Mouse (Mus musculus): ENCODE measurements around the gene Grasp.

The Grasp gene

GRCm38 (mm10) chr15:101194951-101195823, 28.8 kb upstream of the Grasp start:
- no peak for DNase-seq

DNA sequence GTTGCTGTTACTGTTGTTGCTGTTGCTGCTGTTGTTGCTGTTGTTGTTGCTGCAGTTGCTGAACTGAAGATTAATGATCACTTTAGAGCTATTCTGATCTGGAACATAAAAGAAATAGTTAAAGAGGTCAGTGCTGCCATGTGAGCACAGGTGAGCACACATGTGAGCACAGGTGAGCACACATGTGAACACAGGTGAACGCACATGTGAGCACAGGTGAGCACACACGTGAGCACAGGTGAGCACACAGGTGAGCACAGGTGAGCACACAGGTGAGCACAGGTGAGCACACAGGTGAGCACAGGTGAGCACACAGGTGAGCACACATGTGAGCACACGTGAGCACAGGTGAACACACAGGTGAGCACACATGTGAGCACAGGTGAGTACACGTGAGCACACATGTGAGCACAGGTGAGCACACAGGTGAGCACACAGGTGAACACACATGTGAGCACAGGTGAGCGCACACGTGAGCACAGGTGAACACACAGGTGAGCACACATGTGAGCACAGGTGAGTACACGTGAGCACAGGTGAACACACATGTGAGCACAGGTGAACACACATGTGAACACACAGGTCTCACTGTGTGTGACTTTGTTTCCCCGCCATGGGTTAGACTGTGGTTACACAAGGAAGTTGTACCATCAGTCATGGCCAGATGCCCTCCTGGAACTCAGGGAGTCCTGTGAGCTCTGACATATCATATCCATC, 27.8 kb upstream of the Grasp start:
- no peak for DNase-seq

- DNase-seq: no peak
Observed at GRCm38 (mm10) chr15:101196961-101197360, 27.0 kb upstream of the Grasp start.

- no peak for DNase-seq
Observed at GRCm38 (mm10) chr15:101197497-101198179, 26.4 kb upstream of the Grasp start.

DNA sequence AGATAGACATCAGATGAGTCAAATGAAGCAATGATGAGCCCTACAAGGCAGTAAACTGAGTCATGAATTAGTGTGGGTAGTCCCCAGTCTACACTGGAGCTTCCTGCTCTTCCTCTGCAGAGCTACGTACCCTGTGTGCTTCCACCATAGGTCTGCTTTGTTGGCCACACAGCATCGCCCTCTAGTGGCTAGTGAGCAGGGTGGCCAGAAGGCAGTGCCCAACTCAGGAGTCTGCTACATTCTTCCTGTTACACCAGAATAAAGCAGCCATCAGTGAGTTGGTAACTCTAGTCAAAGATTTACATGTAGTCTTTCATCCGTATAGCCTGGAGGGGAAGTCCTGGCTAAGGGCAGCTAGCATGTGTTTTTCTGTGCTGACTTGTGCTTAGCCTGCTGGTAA, 25.8 kb upstream of the Grasp start:
- peak; percentile 80 for DNase-seq

- peak; percentile 62 for DNase-seq
Observed at GRCm38 (mm10) chr15:101198850-101199249, 25.1 kb upstream of the Grasp start.

DNA sequence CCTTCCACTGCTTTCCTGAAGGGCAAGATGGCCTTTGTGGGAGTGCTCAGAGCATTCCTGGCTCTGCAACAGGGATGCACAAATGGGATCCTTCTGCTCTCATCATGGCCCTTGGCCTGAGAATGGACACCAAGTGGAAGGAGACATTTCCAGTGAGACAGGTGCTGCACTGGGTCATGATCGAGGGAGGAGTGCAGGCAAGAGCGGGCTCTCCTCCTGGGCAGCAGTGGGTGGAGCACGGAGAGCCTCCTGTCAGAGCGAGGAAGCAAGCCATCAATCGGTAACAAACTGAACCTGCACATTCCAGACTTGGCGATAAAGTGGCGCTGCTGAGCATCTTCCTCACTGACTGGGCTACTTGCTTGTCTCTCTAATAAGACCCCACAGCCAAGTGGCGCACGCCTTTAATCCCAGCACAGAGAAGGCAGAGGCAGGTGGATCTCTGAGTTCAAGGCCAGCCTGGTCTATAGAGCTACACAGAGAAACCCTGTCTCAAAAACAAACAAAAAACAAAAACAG, 23.2 kb upstream of the Grasp start:
- DNase-seq: no peak

GRCm38 (mm10) chr15:101201414-101201813, 22.6 kb upstream of the Grasp start:
- DNase-seq: no peak

DNA sequence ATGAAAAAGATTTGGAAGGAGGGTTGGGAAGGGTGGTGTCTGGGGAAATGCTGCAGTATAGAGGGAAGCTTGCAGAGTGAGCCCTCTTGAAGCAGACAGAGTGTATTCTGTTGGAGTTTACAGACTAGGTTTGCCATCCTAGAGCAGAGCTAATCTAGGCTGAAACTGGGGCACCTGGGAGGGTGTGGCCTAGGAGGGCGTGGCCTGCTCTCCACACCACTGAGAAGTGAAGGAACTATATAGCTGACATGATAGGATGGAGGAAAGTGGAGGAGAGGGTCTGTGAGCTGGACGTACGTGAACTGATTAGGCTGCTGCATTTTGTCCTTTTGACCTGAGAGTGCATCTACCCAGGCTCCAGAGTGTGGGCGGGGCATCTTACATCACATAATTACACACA, 20.3 kb upstream of the Grasp start:
- DNase-seq: no peak

- no peak for DNase-seq
Observed at GRCm38 (mm10) chr15:101204781-101205180, 19.2 kb upstream of the Grasp start.

- peak; percentile 87 for DNase-seq
Observed at GRCm38 (mm10) chr15:101210228-101210627, 13.8 kb upstream of the Grasp start.

DNA sequence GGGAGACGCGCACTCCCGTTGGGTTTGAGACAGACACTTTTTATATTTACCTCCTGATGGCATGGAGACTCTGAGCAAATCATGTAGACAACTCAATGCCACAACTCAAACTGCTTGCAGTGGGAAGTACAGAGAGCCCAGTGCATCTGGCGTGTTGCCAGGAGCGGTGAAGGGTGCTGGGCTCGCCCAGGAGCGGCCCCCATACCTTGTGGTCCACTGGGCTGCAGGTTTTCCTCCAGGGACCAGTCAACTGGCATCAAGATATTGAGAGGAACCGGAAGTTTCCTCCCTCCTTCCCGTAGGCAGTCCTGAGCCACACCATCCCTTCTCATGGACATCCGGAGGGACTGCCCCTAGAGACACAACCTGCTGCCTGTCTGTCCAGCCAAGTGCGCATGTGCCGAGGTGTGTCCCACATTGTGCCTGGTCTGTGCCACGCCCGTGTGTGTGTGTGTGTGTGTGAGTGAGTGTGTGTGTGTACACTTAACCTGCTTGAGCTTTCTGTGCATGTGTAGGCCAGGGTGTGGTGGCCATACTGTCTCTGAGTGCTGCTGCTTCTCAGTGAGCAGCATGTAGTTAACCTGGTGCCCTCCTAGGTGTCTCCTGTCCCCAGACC, 12.9 kb upstream of the Grasp start:
- DNase-seq: peak; percentile 22

- DNase-seq: no peak
Observed at GRCm38 (mm10) chr15:101212435-101212834, 11.6 kb upstream of the Grasp start.

- no peak for DNase-seq
Observed at GRCm38 (mm10) chr15:101215136-101215535, 8.9 kb upstream of the Grasp start.

- DNase-seq: no peak
Observed at GRCm38 (mm10) chr15:101216036-101216435, 8.0 kb upstream of the Grasp start.

GRCm38 (mm10) chr15:101220905-101221297, 3.1 kb upstream of the Grasp start:
- no peak for DNase-seq

GRCm38 (mm10) chr15:101221298-101222104, 2.5 kb upstream of the Grasp start:
- DNase-seq: peak; percentile 93

GRCm38 (mm10) chr15:101222897-101223482, 998 bp upstream of the Grasp start:
- peak; percentile 16 for DNase-seq

DNA sequence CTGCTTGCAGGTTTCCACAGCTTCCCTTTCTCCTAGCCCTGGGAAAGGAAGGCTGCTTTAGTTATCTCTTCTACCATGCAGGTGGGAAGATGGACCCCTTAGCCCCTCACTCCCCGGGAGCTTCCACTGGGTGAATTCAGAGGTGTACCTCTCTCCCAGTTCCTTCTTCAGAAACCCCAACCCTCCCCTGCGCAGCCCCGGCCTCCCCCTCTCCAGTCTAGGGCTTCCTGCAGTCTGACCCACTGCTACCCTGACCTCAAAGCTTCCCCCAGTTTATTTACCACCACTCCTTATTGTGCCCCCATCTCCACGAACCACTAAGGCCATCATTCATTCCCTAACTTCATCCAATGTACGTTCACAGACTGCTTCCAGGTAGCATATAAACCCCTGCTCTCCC, 392 bp upstream of the Grasp start:
- peak; percentile 24 for DNase-seq

DNA sequence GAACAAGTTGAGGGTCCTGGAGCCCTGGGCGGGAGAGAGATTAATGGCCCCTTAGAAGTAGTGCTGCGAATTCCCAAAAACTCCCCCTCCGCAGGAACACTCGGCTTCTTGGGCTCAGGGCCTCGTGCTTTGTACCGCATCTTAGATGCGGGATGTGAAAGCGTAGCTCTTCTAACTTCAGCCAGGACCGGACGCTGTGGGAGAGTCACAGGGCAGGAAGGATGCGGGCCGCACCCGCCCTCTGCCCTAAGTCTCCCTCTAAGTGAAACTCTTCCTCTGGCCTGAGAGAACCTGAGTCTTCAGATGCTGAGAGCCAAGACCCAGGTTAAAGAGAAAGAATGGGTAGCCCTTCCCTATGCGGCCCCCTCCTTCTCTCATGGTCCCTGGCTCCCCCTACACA, 989 bp downstream of the Grasp start:
- peak; percentile 38 for DNase-seq

DNA sequence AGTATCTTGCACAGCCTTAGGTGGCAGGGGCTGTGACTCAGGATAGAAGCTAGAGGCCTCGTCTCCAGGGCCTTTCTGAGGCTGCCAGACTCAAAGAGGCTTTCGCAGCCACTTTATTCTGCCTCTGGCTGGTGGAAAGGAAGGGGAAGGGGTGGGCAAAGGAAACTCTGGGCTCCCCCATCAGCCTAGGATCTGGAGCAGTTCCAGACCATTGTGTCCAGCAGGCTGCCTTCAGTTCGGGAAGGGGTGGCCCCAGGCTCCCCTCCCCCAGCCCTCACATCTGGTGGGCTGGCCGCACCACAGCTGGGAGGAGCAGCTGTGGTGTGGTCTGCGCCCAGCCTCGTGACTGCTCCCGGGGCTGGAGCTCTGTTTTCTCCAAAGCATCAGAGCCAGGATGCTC, 4.0 kb downstream of the Grasp start:
- peak; percentile 53 for DNase-seq
